Mouse (Mus musculus): Measurements from ENCODE around the gene Chek1.

The Chek1 gene

GRCm38 (mm10) chr9:36727034-36727755 is at the start of gene Chek1:
Chek1 (minus strand) TSS chr9:36727065.
- DNase-seq, result no peak

DNA sequence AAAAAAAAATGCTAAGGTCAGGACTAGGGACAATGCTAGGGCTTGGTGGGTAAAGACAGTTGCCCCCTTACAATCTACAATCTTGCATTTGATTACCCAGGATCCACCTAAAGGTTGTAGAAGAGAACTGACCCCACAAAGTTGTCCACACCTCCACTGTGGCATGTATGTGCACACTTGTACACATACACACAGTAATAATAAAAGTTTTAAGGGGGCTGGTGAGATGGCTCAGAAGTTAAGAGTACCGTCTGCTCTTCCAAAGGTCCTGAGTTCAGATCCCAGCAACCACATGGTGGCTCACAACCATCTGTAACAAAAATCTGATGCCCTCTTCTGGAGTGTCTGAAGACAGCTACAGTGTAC is 42.2 kb upstream of the Chek1 start:
- peak in 1 of 2 experiments; percentile 2 for DNase-seq

DNA sequence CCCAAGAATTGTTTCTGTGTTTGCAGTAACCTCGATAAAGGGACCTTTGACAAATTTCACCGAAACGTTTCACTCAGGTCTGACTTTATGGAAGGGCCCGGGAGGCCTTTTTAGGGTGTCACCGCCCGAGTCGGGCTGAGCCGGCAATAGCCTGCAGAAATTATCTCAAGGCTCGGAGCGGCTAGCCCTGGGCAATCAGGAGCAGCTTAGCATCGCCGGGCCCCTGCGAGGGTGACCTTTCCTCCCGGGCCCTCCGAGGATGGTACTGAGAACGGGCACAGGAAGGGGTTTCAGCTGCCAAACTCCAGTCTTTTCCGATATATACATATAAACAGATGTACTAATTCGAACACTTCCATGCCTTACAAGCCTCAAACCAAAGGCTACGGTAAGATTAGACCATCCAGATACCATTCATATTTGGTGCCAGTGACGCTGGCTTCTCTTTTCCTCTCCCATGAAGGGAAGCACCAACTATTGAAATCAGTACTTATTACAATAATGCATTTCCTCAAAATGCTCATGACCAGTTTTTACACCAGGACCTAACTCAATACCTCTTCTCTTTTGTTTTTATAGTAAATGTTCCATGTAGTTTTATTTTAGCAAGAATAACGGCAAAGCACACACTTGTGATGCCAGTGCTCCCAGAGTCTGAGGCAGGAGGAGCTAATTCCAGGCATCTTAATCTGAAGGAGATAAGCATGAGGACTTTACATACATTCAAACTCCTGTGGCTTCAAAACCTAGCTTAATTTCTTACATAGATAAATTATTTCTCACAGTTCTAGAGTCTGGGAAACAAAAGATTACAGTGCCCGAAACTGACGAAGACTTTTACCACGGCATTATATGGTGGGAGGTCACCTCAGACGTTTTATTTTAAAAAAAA is 41.5 kb upstream of the Chek1 start:
- DNase-seq, result peak; percentile 47 to 69

GRCm38 (mm10) chr9:36767203-36768143 is 40.6 kb upstream of the Chek1 start, which contains the start of gene Stt3a:
Stt3a (minus strand) TSS chr9:36767679.
- peak; percentile 99 for DNase-seq

GRCm38 (mm10) chr9:36764378-36764777 is 37.5 kb upstream of the Chek1 start:
- no peak for DNase-seq

- peak; percentile 93 to 95 for DNase-seq
These were observed 483 bp downstream of the Chek1 start for GRCm38 (mm10) chr9:36726131-36727033.

DNA sequence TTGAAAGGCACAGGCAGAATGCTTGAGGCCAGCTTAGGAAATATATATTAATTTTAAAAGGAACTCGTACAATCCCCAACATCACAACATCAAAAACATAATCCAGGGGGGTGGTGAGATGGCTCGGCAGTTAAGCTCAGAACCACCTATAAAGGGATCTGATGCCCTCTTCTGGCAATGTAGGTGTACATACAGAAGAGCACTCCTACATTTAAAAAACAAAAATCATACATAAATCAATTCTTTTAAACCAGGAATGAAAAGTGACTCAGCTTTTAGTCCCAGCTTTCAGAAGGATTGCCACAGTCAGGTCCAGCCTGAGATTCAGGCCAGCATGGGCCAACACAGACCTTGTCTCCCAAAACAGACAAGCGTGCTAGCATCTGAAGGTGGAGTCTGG is 10.2 kb downstream of the Chek1 start:
- no peak for DNase-seq

DNA sequence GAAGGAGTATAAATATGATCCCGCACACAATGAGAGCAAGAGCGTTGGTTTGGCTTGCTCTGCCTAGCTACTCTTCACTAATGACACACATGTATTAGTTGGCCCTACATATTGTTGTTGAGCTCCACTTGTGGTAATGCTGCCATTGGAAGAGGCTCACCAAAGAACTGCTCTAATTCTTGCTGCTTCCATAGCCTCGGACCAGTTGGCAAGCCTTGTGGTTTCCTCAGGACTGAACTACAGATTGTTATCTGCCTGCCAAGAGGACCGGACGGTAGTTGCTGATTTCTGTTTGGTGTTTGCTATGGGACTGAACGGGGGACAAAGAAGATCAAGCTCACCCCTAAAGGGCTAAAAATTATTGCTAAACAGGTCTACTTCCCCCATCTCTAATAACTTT is 19.6 kb downstream of the Chek1 start:
- no peak for DNase-seq

GRCm38 (mm10) chr9:36705923-36706322 is 20.9 kb downstream of the Chek1 start:
- DNase-seq, result no peak

GRCm38 (mm10) chr9:36694276-36694675 is 32.6 kb downstream of the Chek1 start:
- no peak for DNase-seq

DNA sequence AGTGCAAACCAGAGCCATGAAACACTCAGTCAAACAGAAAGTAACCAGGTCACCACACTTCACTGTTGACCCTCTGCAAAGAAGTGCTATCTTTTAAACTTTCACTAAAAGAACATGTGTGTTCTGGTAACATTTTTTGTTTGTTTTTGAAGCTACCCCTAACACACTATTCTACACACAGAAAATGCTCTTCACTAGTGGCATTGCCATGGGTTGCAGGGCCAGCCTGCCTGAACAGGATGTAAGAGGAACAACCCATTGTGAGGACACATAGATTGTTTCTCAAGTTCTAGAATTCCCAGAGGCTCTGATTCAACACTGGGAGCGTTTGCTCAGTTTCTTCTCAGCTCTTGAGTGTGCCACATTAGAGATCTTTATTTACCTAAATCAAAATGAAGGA is 33.9 kb downstream of the Chek1 start, which contains the start of gene Acrv1:
TSS of gene Acrv1 (plus strand) at position 301 of the 400 bp plus-strand sequence.
- no peak for DNase-seq

GRCm38 (mm10) chr9:36687329-36687728 is 39.5 kb downstream of the Chek1 start:
- peak; percentile 12 to 26 for DNase-seq

DNA sequence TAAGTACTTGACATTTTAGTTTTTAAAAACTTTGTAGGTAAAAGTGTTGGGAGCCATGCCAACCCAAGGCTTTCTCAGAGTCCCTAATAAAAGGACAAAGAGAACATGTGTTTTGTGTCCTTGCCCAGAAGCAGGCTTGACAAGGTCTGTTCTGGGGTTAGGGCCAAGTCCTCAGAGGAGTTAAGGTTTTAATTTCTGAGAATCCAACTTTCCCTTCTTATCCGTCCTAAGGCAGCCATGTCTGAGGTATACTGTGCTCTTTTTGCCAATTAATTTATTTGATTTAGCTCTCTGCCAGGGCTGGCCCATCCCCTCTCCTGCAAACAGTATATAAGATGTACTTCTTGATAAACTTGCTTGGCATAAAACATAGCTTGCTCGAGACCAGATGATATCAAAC is 45.4 kb downstream of the Chek1 start:
- DNase-seq, result no peak
